Mouse (Mus musculus): ENCODE measurements around the gene Dhx36. TPM values are rescaled to one million over a fixed set of nuclear protein-coding genes. Genes with fewer than 3 reads are reported as not detected.
A peak's percentile ranks its signal among the peaks of the same experiment; 100 is the strongest.

Gene Dhx36
- polyA plus RNA-seq, 1 experiment from 2014 or later = 46.1 TPM

- peaks cover 14% of the 10 kb centered on the region; the same call in 1 of the 2 replicates for H3K36me3 ChIP-seq (ENCODE audit: control insufficient read depth, insufficient read depth, low read length)
- no peak overlapping the region for H3K4me2 ChIP-seq (ENCODE audit: low read depth, severe bottlenecking)
- no peaks in the 10 kb centered on the region for H3K9me3 ChIP-seq (ENCODE audit: control insufficient read depth, low read length)
- WGBS = 91% methylated on average over 1 of the region's 1 CpGs
- ATAC-seq (ENCODE audit: insufficient number of reproducible peaks, low FRiP score, low TSS enrichment, low read depth) (no peak), DNase-seq (ENCODE audit: low spot score) (no peak)
- no peak overlapping the region for H3K9ac ChIP-seq (ENCODE audit: low read length)
- H3K27ac ChIP-seq (replicated peaks; ENCODE audit: low read depth, low read length) = no peak overlapping the region
- no peaks in the 10 kb centered on the region for H3K27me3 ChIP-seq (ENCODE audit: control insufficient read depth, insufficient read depth, low read length)
- no peak overlapping the region for H3K4me3 ChIP-seq (ENCODE audit: low read depth, low read length)
- H3K4me1 ChIP-seq (ENCODE audit: control insufficient read depth, insufficient read depth, low read length) = no peaks in the 10 kb centered on the region
Observed at GRCm38 (mm10) chr3:62470179-62470578, 36.6 kb downstream of the Dhx36 start.

- no peak overlapping the region for H3K27ac ChIP-seq (replicated peaks; ENCODE audit: low read depth, low read length)
Observed at GRCm38 (mm10) chr3:62464276-62464675, 42.5 kb downstream of the Dhx36 start.

GRCm38 (mm10) chr3:62459483-62459882 is 47.3 kb downstream of the Dhx36 start:
- DNase-seq (ENCODE audit: low spot score) (peak; percentile 47), ATAC-seq (ENCODE audit: insufficient number of reproducible peaks, low FRiP score, low TSS enrichment, low read depth) (peak; percentile 24; the same call in 1 of the 2 replicates)
- peaks cover 4% of the 10 kb centered on the region; the same call in 1 of the 2 replicates for H3K4me1 ChIP-seq (ENCODE audit: control insufficient read depth, insufficient read depth, low read length)
- peaks cover 4% of the 10 kb centered on the region; the same call in 1 of the 2 replicates for H3K36me3 ChIP-seq (ENCODE audit: control insufficient read depth, insufficient read depth, low read length)
- H3K9ac ChIP-seq (ENCODE audit: low read length) = no peak overlapping the region
- H3K9me3 ChIP-seq (ENCODE audit: control insufficient read depth, low read length) = no peaks in the 10 kb centered on the region
- 0 out of 2 replicates have a peak overlapping the region, but pooled peaks have one; percentile 6 for H3K27ac ChIP-seq (replicated peaks; ENCODE audit: low read depth, low read length)
- no peak overlapping the region for H3K4me2 ChIP-seq (ENCODE audit: low read depth, severe bottlenecking)
- no peak overlapping the region for H3K4me3 ChIP-seq (ENCODE audit: low read depth, low read length)
- H3K27me3 ChIP-seq (ENCODE audit: control insufficient read depth, insufficient read depth, low read length) = no peaks in the 10 kb centered on the region
- 47% methylated on average over 6 of the region's 6 CpGs for WGBS

More at GRCm38 (mm10) chr3:62464276-62464675, 42.5 kb downstream of the Dhx36 start:
- H3K9ac ChIP-seq (ENCODE audit: low read length) = no peak overlapping the region
- no peak overlapping the region for H3K4me2 ChIP-seq (ENCODE audit: low read depth, severe bottlenecking)
- ATAC-seq (ENCODE audit: insufficient number of reproducible peaks, low FRiP score, low TSS enrichment, low read depth) (no peak), DNase-seq (ENCODE audit: low spot score) (no peak)
- peaks cover 6% of the 10 kb centered on the region; the same call in 1 of the 2 replicates for H3K36me3 ChIP-seq (ENCODE audit: control insufficient read depth, insufficient read depth, low read length)
- 87% methylated on average over 3 of the region's 3 CpGs for WGBS
- peaks cover 4% of the 10 kb centered on the region; the same call in 1 of the 2 replicates for H3K4me1 ChIP-seq (ENCODE audit: control insufficient read depth, insufficient read depth, low read length)
- no peak overlapping the region for H3K4me3 ChIP-seq (ENCODE audit: low read depth, low read length)
- no peaks in the 10 kb centered on the region for H3K9me3 ChIP-seq (ENCODE audit: control insufficient read depth, low read length)
- H3K27me3 ChIP-seq (ENCODE audit: control insufficient read depth, insufficient read depth, low read length) = no peaks in the 10 kb centered on the region

- Histone ChIP-seq H3K4me2 (ENCODE audit: low read depth, severe bottlenecking) (no peak overlapping the region), H3K36me3 (ENCODE audit: control insufficient read depth, insufficient read depth, low read length) (peaks cover 4% of the 10 kb centered on the region; the same call in 1 of the 2 replicates), H3K4me1 (ENCODE audit: control insufficient read depth, insufficient read depth, low read length) (peaks cover 4% of the 10 kb centered on the region; the same call in 1 of the 2 replicates), H3K9me3 (ENCODE audit: control insufficient read depth, low read length) (no peaks in the 10 kb centered on the region), H3K9ac (ENCODE audit: low read length) (no peak overlapping the region), H3K27me3 (ENCODE audit: control insufficient read depth, insufficient read depth, low read length) (no peaks in the 10 kb centered on the region), H3K4me3 (ENCODE audit: low read depth, low read length) (no peak overlapping the region), H3K27ac (replicated peaks; ENCODE audit: low read depth, low read length) (no peak overlapping the region)
- 40% methylated on average over 6 of the region's 6 CpGs for WGBS
- peak; percentile 75 for DNase-seq (ENCODE audit: low spot score)
- ATAC-seq (ENCODE audit: insufficient number of reproducible peaks, low FRiP score, low TSS enrichment, low read depth) = peak; percentile 78
Observed at GRCm38 (mm10) chr3:62458284-62459013, 48.4 kb downstream of the Dhx36 start.

- no peaks in the 10 kb centered on the region for H3K9me3 ChIP-seq (ENCODE audit: control insufficient read depth, low read length)
- no peak overlapping the region for H3K4me3 ChIP-seq (ENCODE audit: low read depth, low read length)
- H3K27me3 ChIP-seq (ENCODE audit: control insufficient read depth, insufficient read depth, low read length) = no peaks in the 10 kb centered on the region
- no peaks in the 10 kb centered on the region; the same call in 1 of the 2 replicates for H3K36me3 ChIP-seq (ENCODE audit: control insufficient read depth, insufficient read depth, low read length)
- H3K4me2 ChIP-seq (ENCODE audit: low read depth, severe bottlenecking) = no peak overlapping the region
- H3K27ac ChIP-seq (replicated peaks; ENCODE audit: low read depth, low read length) = no peak overlapping the region
- 50% methylated on average over 1 of the region's 1 CpGs for whole genome bisulfite sequencing
- no peak overlapping the region for H3K9ac ChIP-seq (ENCODE audit: low read length)
- H3K4me1 ChIP-seq (ENCODE audit: control insufficient read depth, insufficient read depth, low read length) = peaks cover 4% of the 10 kb centered on the region; the same call in 1 of the 2 replicates
- no peak for ATAC-seq (ENCODE audit: insufficient number of reproducible peaks, low FRiP score, low TSS enrichment, low read depth)
- no peak for DNase-seq (ENCODE audit: low spot score)
Observed at GRCm38 (mm10) chr3:62455854-62456253, 51.0 kb downstream of the Dhx36 start.

- WGBS = 64% methylated on average over 3 of the region's 3 CpGs
- Histone ChIP-seq H3K4me2 (ENCODE audit: low read depth, severe bottlenecking) (no peak overlapping the region), H3K4me1 (ENCODE audit: control insufficient read depth, insufficient read depth, low read length) (no peaks in the 10 kb centered on the region), H3K36me3 (ENCODE audit: control insufficient read depth, insufficient read depth, low read length) (no peaks in the 10 kb centered on the region), H3K27me3 (ENCODE audit: control insufficient read depth, insufficient read depth, low read length) (no peaks in the 10 kb centered on the region), H3K9ac (ENCODE audit: low read length) (no peak overlapping the region), H3K4me3 (ENCODE audit: low read depth, low read length) (no peak overlapping the region), H3K9me3 (ENCODE audit: control insufficient read depth, low read length) (no peaks in the 10 kb centered on the region), H3K27ac (replicated peaks; ENCODE audit: low read depth, low read length) (no peak overlapping the region)
- DNase-seq (ENCODE audit: low spot score) (no peak), ATAC-seq (ENCODE audit: insufficient number of reproducible peaks, low FRiP score, low TSS enrichment, low read depth) (no peak)
Observed at GRCm38 (mm10) chr3:62454096-62454495, 52.7 kb downstream of the Dhx36 start.

GRCm38 (mm10) chr3:62452961-62453360 is 53.8 kb downstream of the Dhx36 start:
- H3K9me3 ChIP-seq (ENCODE audit: control insufficient read depth, low read length) = no peaks in the 10 kb centered on the region
- no peak for ATAC-seq (ENCODE audit: insufficient number of reproducible peaks, low FRiP score, low TSS enrichment, low read depth)

GRCm38 (mm10) chr3:62449871-62450496 is 56.8 kb downstream of the Dhx36 start:
- no peak overlapping the region for H3K4me2 ChIP-seq (ENCODE audit: low read depth, severe bottlenecking)
- H3K9ac ChIP-seq (ENCODE audit: low read length) = no peak overlapping the region
- DNase-seq (ENCODE audit: low spot score) (no peak), ATAC-seq (ENCODE audit: insufficient number of reproducible peaks, low FRiP score, low TSS enrichment, low read depth) (no peak)
- no peak overlapping the region for H3K4me3 ChIP-seq (ENCODE audit: low read depth, low read length)
- H3K36me3 ChIP-seq (ENCODE audit: control insufficient read depth, insufficient read depth, low read length) = no peaks in the 10 kb centered on the region
- H3K27ac ChIP-seq (replicated peaks; ENCODE audit: low read depth, low read length) = no peak overlapping the region
- WGBS = 91% methylated on average over 4 of the region's 4 CpGs
- no peaks in the 10 kb centered on the region for H3K9me3 ChIP-seq (ENCODE audit: control insufficient read depth, low read length)
- no peaks in the 10 kb centered on the region for H3K27me3 ChIP-seq (ENCODE audit: control insufficient read depth, insufficient read depth, low read length)
- no peaks in the 10 kb centered on the region for H3K4me1 ChIP-seq (ENCODE audit: control insufficient read depth, insufficient read depth, low read length)

More at GRCm38 (mm10) chr3:62452961-62453360, 53.8 kb downstream of the Dhx36 start:
- no peak overlapping the region for H3K4me3 ChIP-seq (ENCODE audit: low read depth, low read length)
- no peak overlapping the region for H3K27ac ChIP-seq (replicated peaks; ENCODE audit: low read depth, low read length)
- no peak for DNase-seq (ENCODE audit: low spot score)
- H3K27me3 ChIP-seq (ENCODE audit: control insufficient read depth, insufficient read depth, low read length) = no peaks in the 10 kb centered on the region
- no peaks in the 10 kb centered on the region for H3K36me3 ChIP-seq (ENCODE audit: control insufficient read depth, insufficient read depth, low read length)
- H3K9ac ChIP-seq (ENCODE audit: low read length) = no peak overlapping the region
- 72% methylated on average over 4 of the region's 4 CpGs for WGBS
- H3K4me1 ChIP-seq (ENCODE audit: control insufficient read depth, insufficient read depth, low read length) = no peaks in the 10 kb centered on the region
- H3K4me2 ChIP-seq (ENCODE audit: low read depth, severe bottlenecking) = no peak overlapping the region
